Mouse (Mus musculus): ENCODE results near the gene H2al1g.
"Not testable (repeated sequence)": the region's sequence is repeated elsewhere in the genome, so short reads cannot be mapped to it uniquely, and the experiment has no call there.

H2al1g gene

DNA sequence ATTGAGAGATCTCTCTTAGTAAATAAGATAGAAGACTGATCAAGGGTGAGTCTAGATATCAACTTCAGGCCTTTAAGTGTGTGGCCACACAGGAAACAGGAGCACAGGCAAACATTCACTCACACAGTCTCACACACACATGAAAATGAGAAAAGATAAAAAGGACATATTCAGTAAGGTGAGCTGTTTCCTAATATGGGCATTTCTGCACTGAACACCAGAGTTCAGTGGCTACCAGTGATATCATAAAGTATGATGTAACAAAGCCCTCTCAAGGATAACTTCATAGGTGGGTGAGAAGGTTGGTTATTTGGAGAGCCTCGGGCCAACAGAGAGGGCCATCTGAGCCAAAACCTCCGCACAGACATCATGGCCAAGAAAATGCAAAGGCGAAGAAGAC lies at the start of gene H2al1g:
H2al1g (plus strand) TSS at position 301 of the 400 bp plus-strand sequence.
- not testable (repeated sequence) for DNase-seq (ENCODE audit: low read depth, low spot score)

DNA sequence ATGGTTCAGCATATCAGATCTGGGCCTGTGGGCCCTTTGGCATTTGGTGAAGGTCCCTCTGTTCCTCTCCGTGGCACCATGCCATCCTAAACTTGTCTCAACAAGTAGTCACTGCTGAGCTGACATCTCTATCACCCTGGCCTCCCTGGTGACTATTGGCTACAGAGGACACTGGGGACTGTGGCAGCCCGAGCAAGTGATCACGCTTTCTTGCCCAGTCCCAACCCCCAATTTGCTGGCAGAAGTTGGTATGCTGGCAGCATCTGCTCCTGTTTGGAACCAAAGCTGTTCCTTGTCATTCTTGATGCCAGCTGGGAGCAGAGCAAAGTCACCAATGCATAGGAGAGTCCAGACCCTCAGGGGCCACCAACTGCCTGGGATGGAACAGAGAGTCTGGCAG lies 49.0 kb upstream of the H2al1g start:
- DNase-seq (ENCODE audit: low read depth, low spot score), result no peak

DNA sequence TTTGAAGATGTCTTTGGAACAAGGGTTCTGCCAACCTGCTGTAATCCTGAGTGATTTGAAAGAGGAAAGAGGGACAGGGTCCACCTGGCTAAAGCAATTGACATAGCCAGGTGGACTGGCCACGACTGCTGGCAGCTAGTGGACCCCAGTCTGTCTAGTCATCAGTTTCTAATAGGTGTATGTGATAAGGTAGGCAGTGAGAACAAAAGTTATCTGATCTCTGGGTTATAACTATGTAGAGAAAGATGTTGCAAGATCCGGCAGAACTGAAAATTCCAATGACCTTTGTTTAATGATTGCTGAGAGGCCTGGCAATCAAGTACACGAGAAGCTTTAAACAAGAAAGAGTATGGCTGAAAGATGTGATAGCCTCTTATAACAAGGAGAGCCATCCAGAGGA lies 44.9 kb upstream of the H2al1g start:
- no peak for DNase-seq (ENCODE audit: low read depth, low spot score)

DNA sequence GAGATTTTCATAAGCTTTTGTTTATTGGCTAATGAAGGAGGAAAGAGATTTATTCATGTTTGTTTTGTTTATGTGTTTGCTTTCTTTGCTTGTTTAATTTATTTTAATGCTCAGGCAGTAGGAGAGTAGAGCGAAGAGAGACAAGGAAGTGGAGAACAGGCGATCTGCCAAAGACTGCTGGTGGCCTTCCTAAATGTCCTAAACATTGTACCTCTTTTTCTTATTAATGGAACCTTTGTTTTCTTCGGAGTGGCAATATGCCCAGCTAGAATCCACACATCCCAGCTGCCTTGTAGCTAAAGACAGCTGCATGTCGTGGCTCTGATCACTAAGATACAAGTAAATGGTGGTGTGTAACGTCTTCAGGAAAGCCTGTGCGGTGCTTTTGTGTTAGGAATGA lies 41.0 kb upstream of the H2al1g start:
- DNase-seq (ENCODE audit: low read depth, low spot score), result no peak

DNA sequence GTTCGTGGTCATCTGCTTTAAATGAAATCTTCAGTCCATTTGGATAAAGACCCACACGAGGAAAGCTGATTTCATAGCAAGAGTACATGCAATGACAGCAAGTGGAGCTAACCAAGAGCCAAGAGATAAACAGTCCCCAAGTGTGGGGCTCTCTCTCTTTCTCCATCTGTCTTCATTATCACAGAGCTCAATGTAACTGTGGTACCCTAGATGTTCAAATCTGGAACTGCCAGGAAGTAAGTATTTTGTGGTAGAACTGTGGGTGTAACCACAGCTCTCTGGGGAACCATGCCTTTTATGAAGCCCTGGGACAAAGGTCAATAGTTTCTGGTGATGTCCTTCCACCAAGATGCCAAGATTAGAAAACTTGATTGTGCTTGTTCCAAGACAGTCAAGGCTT lies 37.3 kb upstream of the H2al1g start:
- no peak for DNase-seq (ENCODE audit: low read depth, low spot score)

DNA sequence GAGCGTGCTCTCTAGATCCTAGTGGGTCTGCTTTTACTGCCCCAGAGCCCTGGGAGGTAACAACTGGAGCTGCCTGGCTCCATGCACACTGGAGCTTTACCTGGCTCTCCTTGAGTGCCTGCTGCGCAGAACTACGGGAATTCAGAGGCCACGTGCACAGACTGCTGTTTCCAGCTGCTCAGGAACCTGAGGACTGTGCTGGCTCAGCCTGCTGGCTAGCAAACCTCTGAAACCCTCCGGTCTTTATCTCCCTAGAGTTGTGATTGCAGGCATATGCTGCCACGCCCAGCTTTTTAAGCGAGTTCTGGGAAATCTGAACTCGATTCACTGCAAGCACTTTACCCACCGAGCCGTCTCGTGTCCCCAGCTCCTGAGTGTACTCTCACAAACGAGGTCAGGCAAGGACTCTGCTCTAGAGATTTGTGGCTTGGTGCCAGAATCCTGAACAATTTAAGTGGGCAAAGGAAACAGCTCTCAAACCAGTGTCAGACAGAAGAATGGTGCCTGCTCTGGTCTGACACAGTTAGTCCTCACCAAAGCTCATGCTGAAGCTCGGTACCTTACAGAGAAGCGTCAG lies 29.7 kb upstream of the H2al1g start:
- DNase-seq (ENCODE audit: low read depth, low spot score), result no peak

DNA sequence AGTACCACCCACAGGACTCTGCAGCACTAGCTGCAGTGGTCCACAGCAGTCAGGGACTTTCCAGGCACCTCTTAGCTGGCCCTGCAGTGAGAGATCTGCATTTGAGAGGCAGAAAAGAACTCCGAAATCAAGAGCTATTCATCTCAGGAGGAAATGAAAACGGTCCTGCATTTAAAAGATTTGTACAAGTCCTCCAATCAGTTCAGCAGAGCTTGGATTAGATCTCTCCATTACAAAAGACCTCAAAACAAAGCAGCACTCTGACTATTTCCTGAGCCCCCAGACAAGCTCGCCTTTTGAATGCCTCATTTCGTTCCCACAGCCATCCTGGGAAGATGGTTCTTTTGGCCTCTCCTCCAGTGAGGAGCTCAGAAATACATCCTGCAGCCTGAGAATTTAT lies 28.8 kb upstream of the H2al1g start:
- DNase-seq (ENCODE audit: low read depth, low spot score), result no peak

DNA sequence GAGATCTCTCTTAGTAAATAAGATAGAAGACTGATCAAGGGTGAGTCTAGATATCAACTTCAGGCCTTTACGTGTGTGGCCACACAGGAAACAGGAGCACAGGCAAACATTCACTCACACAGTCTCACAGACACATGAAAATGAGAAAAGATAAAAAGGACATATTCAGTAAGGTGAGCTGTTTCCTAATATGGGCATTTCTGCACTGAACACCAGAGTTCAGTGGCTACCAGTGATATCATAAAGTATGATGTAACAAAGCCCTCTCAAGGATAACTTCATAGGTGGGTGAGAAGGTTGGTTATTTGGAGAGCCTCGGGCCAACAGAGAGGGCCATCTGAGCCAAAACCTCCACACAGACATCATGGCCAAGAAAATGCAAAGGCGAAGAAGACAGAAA lies 19.1 kb upstream of the H2al1g start, which contains the start of gene H2al1a:
H2al1a (plus strand) TSS at position 301 of the 400 bp plus-strand sequence.
- DNase-seq (ENCODE audit: low read depth, low spot score), result not testable (repeated sequence)

DNA sequence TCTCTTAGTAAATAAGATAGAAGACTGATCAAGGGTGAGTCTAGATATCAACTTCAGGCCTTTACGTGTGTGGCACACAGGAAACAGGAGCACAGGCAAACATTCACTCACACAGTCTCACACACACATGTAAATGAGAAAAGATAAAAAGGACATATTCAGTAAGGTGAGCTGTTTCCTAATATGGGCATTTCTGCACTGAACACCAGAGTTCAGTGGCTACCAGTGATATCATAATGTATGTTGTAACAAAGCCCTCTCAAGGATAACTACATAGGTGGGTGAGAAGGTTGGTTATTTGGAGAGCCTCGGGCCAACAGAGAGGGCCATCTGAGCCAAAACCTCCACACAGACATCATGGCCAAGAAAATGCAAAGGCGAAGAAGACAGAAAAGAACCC lies 15.9 kb upstream of the H2al1g start, which contains the start of gene H2al1b:
H2al1b (plus strand) TSS at position 301 of the 400 bp plus-strand sequence.
- DNase-seq (ENCODE audit: low read depth, low spot score), result not testable (repeated sequence)

DNA sequence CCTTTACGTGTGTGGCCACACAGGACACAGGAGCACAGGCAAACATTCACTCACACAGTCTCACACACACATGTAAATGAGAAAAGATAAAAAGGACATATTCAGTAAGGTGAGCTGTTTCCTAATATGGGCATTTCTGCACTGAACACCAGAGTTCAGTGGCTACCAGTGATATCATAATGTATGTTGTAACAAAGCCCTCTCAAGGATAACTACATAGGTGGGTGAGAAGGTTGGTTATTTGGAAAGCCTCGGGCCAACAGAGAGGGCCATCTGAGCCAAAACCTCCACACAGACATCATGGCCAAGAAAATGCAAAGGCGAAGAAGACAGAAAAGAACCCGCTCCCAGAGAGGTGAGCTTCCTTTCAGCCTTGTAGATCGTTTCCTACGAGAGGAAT lies 12.7 kb upstream of the H2al1g start, which contains the start of gene H2al1c:
H2al1c (plus strand) TSS at position 301 of the 400 bp plus-strand sequence.
- not testable (repeated sequence) for DNase-seq (ENCODE audit: low read depth, low spot score)

DNA sequence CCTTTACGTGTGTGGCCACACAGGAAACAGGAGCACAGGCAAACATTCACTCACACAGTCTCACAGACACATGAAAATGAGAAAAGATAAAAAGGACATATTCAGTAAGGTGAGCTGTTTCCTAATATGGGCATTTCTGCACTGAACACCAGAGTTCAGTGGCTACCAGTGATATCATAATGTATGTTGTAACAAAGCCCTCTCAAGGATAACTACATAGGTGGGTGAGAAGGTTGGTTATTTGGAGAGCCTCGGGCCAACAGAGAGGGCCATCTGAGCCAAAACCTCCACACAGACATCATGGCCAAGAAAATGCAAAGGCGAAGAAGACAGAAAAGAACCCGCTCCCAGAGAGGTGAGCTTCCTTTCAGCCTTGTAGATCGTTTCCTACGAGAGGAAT lies 9.5 kb upstream of the H2al1g start, which contains the start of gene H2al1d:
H2al1d (plus strand) TSS at position 301 of the 400 bp plus-strand sequence.
- not testable (repeated sequence) for DNase-seq (ENCODE audit: low read depth, low spot score)

DNA sequence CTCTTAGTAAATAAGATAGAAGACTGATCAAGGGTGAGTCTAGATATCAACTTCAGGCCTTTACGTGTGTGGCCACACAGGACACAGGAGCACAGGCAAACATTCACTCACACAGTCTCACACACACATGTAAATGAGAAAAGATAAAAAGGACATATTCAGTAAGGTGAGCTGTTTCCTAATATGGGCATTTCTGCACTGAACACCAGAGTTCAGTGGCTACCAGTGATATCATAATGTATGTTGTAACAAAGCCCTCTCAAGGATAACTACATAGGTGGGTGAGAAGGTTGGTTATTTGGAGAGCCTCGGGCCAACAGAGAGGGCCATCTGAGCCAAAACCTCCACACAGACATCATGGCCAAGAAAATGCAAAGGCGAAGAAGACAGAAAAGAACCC lies 6.4 kb upstream of the H2al1g start, which contains the start of gene H2al1e:
H2al1e (plus strand) TSS at position 301 of the 400 bp plus-strand sequence.
- not testable (repeated sequence) for DNase-seq (ENCODE audit: low read depth, low spot score)

DNA sequence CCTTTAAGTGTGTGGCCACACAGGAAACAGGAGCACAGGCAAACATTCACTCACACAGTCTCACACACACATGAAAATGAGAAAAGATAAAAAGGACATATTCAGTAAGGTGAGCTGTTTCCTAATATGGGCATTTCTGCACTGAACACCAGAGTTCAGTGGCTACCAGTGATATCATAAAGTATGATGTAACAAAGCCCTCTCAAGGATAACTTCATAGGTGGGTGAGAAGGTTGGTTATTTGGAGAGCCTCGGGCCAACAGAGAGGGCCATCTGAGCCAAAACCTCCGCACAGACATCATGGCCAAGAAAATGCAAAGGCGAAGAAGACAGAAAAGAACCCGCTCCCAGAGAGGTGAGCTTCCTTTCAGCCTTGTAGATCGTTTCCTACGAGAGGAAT lies 3.2 kb upstream of the H2al1g start, which contains the start of gene H2al1f:
H2al1f (plus strand) TSS at position 301 of the 400 bp plus-strand sequence.
- not testable (repeated sequence) for DNase-seq (ENCODE audit: low read depth, low spot score)

DNA sequence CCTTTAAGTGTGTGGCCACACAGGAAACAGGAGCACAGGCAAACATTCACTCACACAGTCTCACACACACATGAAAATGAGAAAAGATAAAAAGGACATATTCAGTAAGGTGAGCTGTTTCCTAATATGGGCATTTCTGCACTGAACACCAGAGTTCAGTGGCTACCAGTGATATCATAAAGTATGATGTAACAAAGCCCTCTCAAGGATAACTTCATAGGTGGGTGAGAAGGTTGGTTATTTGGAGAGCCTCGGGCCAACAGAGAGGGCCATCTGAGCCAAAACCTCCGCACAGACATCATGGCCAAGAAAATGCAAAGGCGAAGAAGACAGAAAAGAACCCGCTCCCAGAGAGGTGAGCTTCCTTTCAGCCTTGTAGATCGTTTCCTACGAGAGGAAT lies 3.1 kb downstream of the H2al1g start, which contains the start of gene H2al1h:
H2al1h (plus strand) TSS at position 301 of the 400 bp plus-strand sequence.
- DNase-seq (ENCODE audit: low read depth, low spot score), result not testable (repeated sequence)

DNA sequence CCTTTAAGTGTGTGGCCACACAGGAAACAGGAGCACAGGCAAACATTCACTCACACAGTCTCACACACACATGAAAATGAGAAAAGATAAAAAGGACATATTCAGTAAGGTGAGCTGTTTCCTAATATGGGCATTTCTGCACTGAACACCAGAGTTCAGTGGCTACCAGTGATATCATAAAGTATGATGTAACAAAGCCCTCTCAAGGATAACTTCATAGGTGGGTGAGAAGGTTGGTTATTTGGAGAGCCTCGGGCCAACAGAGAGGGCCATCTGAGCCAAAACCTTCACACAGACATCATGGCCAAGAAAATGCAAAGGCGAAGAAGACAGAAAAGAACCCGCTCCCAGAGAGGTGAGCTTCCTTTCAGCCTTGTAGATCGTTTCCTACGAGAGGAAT lies 6.3 kb downstream of the H2al1g start, which contains the start of gene H2al1i:
H2al1i (plus strand) TSS at position 301 of the 400 bp plus-strand sequence.
- DNase-seq (ENCODE audit: low read depth, low spot score), result not testable (repeated sequence)

DNA sequence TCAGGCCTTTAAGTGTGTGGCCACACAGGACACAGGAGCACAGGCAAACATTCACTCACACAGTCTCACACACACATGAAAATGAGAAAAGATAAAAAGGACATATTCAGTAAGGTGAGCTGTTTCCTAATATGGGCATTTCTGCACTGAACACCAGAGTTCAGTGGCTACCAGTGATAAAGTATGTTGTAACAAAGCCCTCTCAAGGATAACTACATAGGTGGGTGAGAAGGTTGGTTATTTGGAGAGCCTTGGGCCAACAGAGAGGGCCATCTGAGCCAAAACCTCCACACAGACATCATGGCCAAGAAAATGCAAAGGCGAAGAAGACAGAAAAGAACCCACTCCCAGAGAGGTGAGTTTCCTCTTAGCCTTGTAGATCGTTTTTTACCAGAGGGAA lies 9.5 kb downstream of the H2al1g start, which contains the start of gene H2al1j:
H2al1j (plus strand) TSS at position 301 of the 400 bp plus-strand sequence.
- DNase-seq (ENCODE audit: low read depth, low spot score), result not testable (repeated sequence)

DNA sequence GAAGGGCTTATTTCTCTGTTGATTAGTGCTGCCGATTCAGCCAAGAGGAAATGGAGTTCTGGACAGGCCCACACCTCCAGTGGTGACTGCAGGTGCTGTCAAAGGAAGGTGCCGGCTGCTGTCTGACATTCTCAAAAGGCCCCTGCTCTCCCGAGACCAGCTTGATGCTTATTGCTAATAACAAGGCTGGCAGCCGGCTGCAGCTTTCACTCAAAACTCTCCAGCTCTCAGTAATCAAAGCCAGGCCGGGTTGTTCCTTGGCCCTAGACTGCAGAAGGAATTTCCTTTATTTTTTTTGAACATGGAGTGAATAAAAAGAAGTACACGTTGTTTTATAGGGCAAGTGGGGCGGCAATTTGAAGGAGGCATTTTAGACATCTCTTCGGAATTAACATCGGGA lies 27.7 kb downstream of the H2al1g start:
- DNase-seq (ENCODE audit: low read depth, low spot score), result no peak

DNA sequence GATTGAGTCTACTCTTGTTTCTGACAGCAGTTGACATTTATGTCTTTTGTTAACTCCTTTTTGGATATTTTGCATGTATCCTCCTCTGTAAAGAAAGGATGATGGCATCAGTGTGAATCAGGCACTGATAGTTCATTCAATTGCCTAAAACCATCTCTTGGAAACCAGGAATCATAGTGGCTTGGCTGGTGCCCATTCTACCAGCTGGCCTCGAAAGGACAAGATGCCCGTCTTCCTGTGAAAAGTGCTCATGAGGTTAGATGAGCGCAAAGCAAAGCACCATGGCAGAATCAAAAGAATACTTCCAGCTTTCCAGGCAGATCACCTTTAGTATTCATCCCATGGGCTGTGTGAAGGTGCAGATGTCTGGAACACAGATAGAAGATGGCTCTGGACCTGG lies 28.7 kb downstream of the H2al1g start:
- DNase-seq (ENCODE audit: low read depth, low spot score), result no peak

DNA sequence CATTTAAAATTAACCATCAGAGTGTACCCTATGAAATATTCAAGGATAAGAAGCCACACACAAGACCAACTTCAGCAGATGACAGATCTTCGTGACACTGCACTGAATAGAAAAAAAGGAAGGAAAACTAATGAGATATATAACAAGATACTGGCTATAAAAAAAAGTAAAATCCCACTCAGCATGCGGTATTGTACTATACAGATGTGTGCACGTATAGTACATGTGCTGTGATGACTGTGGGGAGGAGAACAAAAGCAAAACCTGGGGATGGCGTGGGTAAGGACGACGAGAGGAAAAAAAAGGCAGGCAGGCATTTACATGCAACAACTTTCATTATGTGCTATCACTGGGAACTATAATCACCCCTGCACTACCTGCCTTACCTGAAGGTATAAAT lies 42.8 kb downstream of the H2al1g start:
- peak; percentile 30 for DNase-seq (ENCODE audit: low read depth, low spot score)

DNA sequence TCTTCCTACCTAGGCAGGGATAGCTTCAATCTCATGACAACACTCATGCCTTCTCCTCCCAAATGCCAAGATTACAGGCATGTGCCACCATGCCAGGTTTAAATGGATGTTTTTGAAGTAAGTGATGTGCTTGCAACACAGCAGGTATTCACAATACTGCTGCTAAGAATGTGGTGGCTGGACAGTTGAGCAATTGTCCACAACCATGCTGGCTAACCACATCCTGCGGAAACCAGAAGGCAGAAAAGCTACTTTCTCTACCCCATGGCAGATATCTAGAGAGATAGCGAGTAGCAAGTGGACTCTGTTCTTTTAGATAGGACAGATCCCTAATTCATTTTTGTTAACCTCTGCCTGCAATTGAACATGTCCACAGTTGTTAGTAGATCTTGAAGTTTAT lies 43.2 kb downstream of the H2al1g start:
- DNase-seq (ENCODE audit: low read depth, low spot score), result peak; percentile 11

DNA sequence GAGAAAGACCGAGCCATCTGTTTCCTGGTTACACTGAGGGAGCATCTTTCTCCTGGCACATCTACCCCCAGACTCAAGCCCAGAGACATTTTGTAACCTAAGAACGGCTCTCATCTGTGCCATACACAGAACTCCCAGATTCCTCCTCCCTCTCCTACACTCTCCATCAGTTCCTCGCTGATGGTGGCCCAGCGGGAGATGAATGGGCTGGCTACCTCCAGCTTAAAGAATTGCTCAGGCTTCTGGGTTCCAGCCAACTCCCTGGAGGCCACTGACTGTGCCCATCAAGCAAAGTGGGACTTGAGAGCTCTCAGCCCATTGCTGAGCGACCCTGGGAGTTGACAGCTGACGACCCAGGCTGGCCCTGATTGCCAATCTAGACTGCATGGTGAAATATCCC lies 45.8 kb downstream of the H2al1g start:
- DNase-seq (ENCODE audit: low read depth, low spot score), result no peak

DNA sequence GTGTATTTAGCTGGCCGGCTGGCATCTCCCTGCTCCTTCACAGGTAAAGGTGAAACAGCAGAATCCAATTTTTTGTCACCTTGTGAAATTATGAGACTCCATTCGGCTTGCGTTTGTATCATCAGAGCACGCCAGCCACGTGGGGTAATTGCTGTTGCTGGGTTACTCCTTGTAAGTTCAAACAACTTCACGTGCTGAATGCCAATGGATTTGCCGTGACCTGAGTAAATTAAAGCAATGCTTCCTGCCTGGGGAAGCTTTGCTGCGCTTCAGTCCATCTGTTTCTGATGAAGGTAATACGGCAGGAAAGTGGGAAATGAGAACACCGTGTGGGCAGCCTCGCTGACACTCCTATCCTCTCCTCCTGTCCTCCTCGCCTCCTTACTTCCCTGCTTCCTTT lies 47.1 kb downstream of the H2al1g start:
- no peak for DNase-seq (ENCODE audit: low read depth, low spot score)
